Mouse (Mus musculus) large intestine, adult 2 months (tissue): Measurements from ENCODE around the gene Gm9817. TPM values are rescaled to one million over a fixed set of nuclear protein-coding genes. Genes with fewer than 3 reads are reported as not detected.

Source experiments
- DNase-seq: peaks from one replicate; pipeline ENCODE4 v3.0.0-alpha.2; 2012; ENCODE audit warnings: low read depth, low spot score
- WGBS: fragments of 180-500 bp; shearing (Covaris S2); methylation state at CpG from one replicate; pipeline ENCODE4 v1.1.7; 2018; 5-methylcytosine and 5-hydroxymethylcytosine counted together
- polyA plus RNA-seq: library from polyadenylated mRNA; depleted of rRNA; stranded (reverse); fragments of >200 nt; gene quantifications from 2 replicates; pipeline ENCODE4 v1.2.3, GENCODE M21; 2012; rRNA removed

Gene Gm9817
- polyA plus RNA-seq, 1 experiment, result 0.46 TPM

GRCm38 (mm10) chr13:45083696-45084095 lies 5.2 kb downstream of the Gm9817 start:
- DNase-seq, result no peak
- 43% methylated on average over 5 of the region's 5 CpGs for WGBS

GRCm38 (mm10) chr13:45088796-45089221 lies 10.3 kb downstream of the Gm9817 start:
- WGBS, result 4% methylated on average over 2 of the region's 2 CpGs
- DNase-seq, result peak; percentile 47

GRCm38 (mm10) chr13:45089846-45090245 lies 11.4 kb downstream of the Gm9817 start:
- DNase-seq, result no peak
- WGBS, result 30% methylated on average over 13 of the region's 13 CpGs

- WGBS, result 87% methylated on average over 4 of the region's 4 CpGs
Measured at GRCm38 (mm10) chr13:45092816-45093215, 14.3 kb downstream of the Gm9817 start.

GRCm38 (mm10) chr13:45095028-45095427 lies 16.5 kb downstream of the Gm9817 start:
- 55% methylated on average over 9 of the region's 9 CpGs for WGBS
- no peak for DNase-seq

More at GRCm38 (mm10) chr13:45092816-45093215, 14.3 kb downstream of the Gm9817 start:
- no peak for DNase-seq

- 54% methylated on average over 10 of the region's 10 CpGs for WGBS
- DNase-seq, result no peak
Measured at GRCm38 (mm10) chr13:45099582-45100229, 21.2 kb downstream of the Gm9817 start.

- WGBS, result 22% methylated on average over 3 of the region's 3 CpGs
Measured at GRCm38 (mm10) chr13:45106480-45106879, 28.0 kb downstream of the Gm9817 start.

GRCm38 (mm10) chr13:45108851-45109390 lies 30.4 kb downstream of the Gm9817 start:
- WGBS, result 67% methylated on average over 7 of the region's 7 CpGs

More at GRCm38 (mm10) chr13:45106480-45106879, 28.0 kb downstream of the Gm9817 start:
- DNase-seq, result no peak

GRCm38 (mm10) chr13:45118375-45118774 lies 39.9 kb downstream of the Gm9817 start:
- 82% methylated on average over 5 of the region's 5 CpGs for WGBS

More at GRCm38 (mm10) chr13:45108851-45109390, 30.4 kb downstream of the Gm9817 start:
- DNase-seq, result no peak

GRCm38 (mm10) chr13:45118822-45119221 lies 40.3 kb downstream of the Gm9817 start:
- 84% methylated on average over 3 of the region's 3 CpGs for WGBS
- no peak for DNase-seq

More at GRCm38 (mm10) chr13:45118375-45118774, 39.9 kb downstream of the Gm9817 start:
- DNase-seq, result no peak

Other genes with a start within 250 kb of the Gm9817 start
- 38.6 and 40.9 TPM in 2 replicates for gene Dtnbp1, start 76.5 kb upstream of the Gm9817 start, polyA plus RNA-seq